Mouse (Mus musculus): ENCODE results near the gene Nip7.

DNA sequence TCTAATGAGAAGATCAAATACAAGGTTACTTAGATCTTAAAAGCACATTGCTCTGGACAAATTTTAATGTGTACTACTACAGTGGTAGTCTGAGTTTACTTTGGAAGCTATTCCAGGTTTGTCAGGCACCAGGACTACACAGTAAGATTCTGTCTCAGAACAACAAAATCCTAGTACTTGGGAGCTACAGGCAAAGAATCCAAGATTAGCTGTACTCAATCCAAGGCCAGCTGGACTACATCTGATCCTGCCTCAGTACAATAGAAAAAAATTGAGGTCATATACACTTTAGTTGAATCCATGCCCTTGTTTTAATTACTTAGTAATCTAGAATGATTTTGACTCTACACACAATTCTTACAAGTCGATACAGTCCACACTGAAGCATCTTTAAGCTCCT lies 41.8 kb upstream of the Nip7 start:
- TF ChIP-seq CTCF (IDR thresholded peaks at IDR 0.05; ENCODE audit: low read depth, low read length) (no peak), GATA1 (IDR thresholded peaks at IDR 0.05; ENCODE audit: borderline replicate concordance, low read length) (no peak)
